ENCODE assay signal across 8 mouse cellular contexts in genomic region chr11:103698226-103698625, GRCm38 (mm10). TPM values are rescaled to one million over a fixed set of nuclear protein-coding genes. Genes with fewer than 3 reads are reported as not detected.
DNase-seq lines count a peak whose midpoint lies in the region; ATAC-seq and TF ChIP-seq lines count a peak whose summit lies in the region.

No protein-coding gene starts in this region.

- H3K9me3 ChIP-seq in forebrain, embryonic 15.5 days: no peaks in the 10 kb centered on the region
- H3K9me3 ChIP-seq in limb, embryonic 14.5 days (ENCODE audit: control insufficient read depth, low read length): no peaks in the 10 kb centered on the region
- H3K9me3 ChIP-seq in stomach, postnatal 0 days (ENCODE audit: control insufficient read depth, low read length): no peaks in the 10 kb centered on the region

- no peaks in the 10 kb centered on the region for H3K27me3 ChIP-seq in testis, adult 2 months (ENCODE audit: control insufficient read depth, insufficient read depth, low read length)
- no peaks in the 10 kb centered on the region for H3K27me3 ChIP-seq in forebrain, embryonic 15.5 days
- no peaks in the 10 kb centered on the region for H3K27me3 ChIP-seq in limb, embryonic 14.5 days (ENCODE audit: control insufficient read depth, insufficient read depth, low read length)
- H3K27me3 ChIP-seq in stomach, postnatal 0 days (ENCODE audit: control insufficient read depth, insufficient read depth, low read length): no peaks in the 10 kb centered on the region

- TF ChIP-seq CTCF in testis, adult 2 months (IDR thresholded peaks at IDR 0.05; ENCODE audit: control insufficient read depth, insufficient read depth, insufficient replicate concordance, low read depth, low read length): no peak
- no peak for TF ChIP-seq CTCF in stomach, postnatal 0 days (IDR thresholded peaks at IDR 0.05; ENCODE audit: low read depth)

- WGBS in forebrain, embryonic 15.5 days: 65% methylated on average over 2 of the region's 2 CpGs
- 68% methylated on average over 2 of the region's 2 CpGs for WGBS in limb, embryonic 14.5 days
- 71% methylated on average over 2 of the region's 2 CpGs for WGBS in stomach, postnatal 0 days

- H3K27ac ChIP-seq in testis, adult 2 months (ENCODE audit: control insufficient read depth, insufficient read depth, low read depth, low read length): no peak overlapping the region
- H3K27ac ChIP-seq in forebrain, embryonic 15.5 days (replicated peaks): peak overlapping the region; percentile 97
- peak overlapping the region; percentile 98 for H3K27ac ChIP-seq in limb, embryonic 14.5 days (replicated peaks; ENCODE audit: low read depth, low read length)
- peak overlapping the region; percentile 98 for H3K27ac ChIP-seq in stomach, postnatal 0 days (replicated peaks)

- H3K9ac ChIP-seq in forebrain, embryonic 15.5 days (replicated peaks): peak overlapping the region; percentile 88
- H3K9ac ChIP-seq in limb, embryonic 14.5 days (ENCODE audit: low read depth, low read length, severe bottlenecking): peak overlapping the region; percentile 92
- H3K9ac ChIP-seq in stomach, postnatal 0 days (ENCODE audit: low read length): peak overlapping the region; percentile 94

- no peak for TF ChIP-seq POLR2A in testis, adult 2 months (IDR thresholded peaks at IDR 0.05; ENCODE audit: control insufficient read depth, low read depth, low read length)
- TF ChIP-seq POLR2A in limb, embryonic 14.5 days (IDR thresholded peaks at IDR 0.05; ENCODE audit: borderline replicate concordance, extremely low read depth, insufficient read depth, insufficient read length): no peak

- H3K4me3 ChIP-seq in testis, adult 2 months (ENCODE audit: control insufficient read depth, low read depth, low read length): peak overlapping the region; percentile 95
- peak overlapping the region; percentile 98 for H3K4me3 ChIP-seq in forebrain, embryonic 15.5 days
- H3K4me3 ChIP-seq in limb, embryonic 14.5 days (replicated peaks; ENCODE audit: low read length): peak overlapping the region; percentile 97
- peak overlapping the region; percentile 91 for H3K4me3 ChIP-seq in stomach, postnatal 0 days (ENCODE audit: low read depth, low read length)

- no peaks in the 10 kb centered on the region for H3K4me1 ChIP-seq in testis, adult 2 months (ENCODE audit: control insufficient read depth, insufficient read depth, low read length)
- H3K4me1 ChIP-seq in forebrain, embryonic 15.5 days: peaks cover 17% of the 10 kb centered on the region
- H3K4me1 ChIP-seq in limb, embryonic 14.5 days (ENCODE audit: control insufficient read depth, insufficient read depth, low read length): peaks cover 6% of the 10 kb centered on the region; the same call in 1 of the 2 replicates
- H3K4me1 ChIP-seq in stomach, postnatal 0 days (replicated peaks; ENCODE audit: control insufficient read depth, insufficient read depth): no peaks in the 10 kb centered on the region

- DNase-seq in testis, postnatal 10 days (ENCODE audit: low spot score): no peak
- no peak for DNase-seq in limb, embryonic 14.5 days (ENCODE audit: low spot score)
- DNase-seq in stomach, postnatal 0 days (ENCODE audit: low spot score): no peak
- DNase-seq in cerebellum, adult 11 months: no peak
- no peak for DNase-seq in adrenal gland, adult (ENCODE audit: inconsistent age in 2 of 2, low spot score in 1 of 2)
- DNase-seq in thymus, postnatal 25 days: no peak

- peak overlapping the region; percentile 70 for H3K4me2 ChIP-seq in forebrain, embryonic 15.5 days (replicated peaks)
- H3K4me2 ChIP-seq in limb, embryonic 14.5 days (replicated peaks; ENCODE audit: low read depth, low read length, severe bottlenecking): peak overlapping the region; percentile 57
- peak overlapping the region; percentile 72 for H3K4me2 ChIP-seq in stomach, postnatal 0 days (replicated peaks; ENCODE audit: low read depth)

- ATAC-seq in forebrain, embryonic 15.5 days (replicated peaks): no peak
- no peak for ATAC-seq in limb, embryonic 14.5 days (ENCODE audit: low FRiP score, low read depth)
- no peak for ATAC-seq in stomach, postnatal 0 days (ENCODE audit: low FRiP score, low TSS enrichment)

- TF ChIP-seq EP300 in stomach, postnatal 0 days (optimal IDR thresholded peaks at IDR 0.05): no peak

- H3K36me3 ChIP-seq in testis, adult 2 months (ENCODE audit: control insufficient read depth, insufficient read depth, low read length): no peaks in the 10 kb centered on the region
- no peaks in the 10 kb centered on the region for H3K36me3 ChIP-seq in forebrain, embryonic 15.5 days
- no peaks in the 10 kb centered on the region for H3K36me3 ChIP-seq in limb, embryonic 14.5 days (ENCODE audit: control insufficient read depth, insufficient read depth, low read length)
- no peaks in the 10 kb centered on the region for H3K36me3 ChIP-seq in stomach, postnatal 0 days (ENCODE audit: control insufficient read depth, insufficient read depth, low read length)

RNA-seq across cellular contexts. Expression of gene Gosr2, which starts 0.5 kb away (rescaled TPM):
- polyA plus RNA-seq in testis, adult 2 months (2012; rRNA removed): 150 and 154 TPM in 2 replicates
- polyA plus RNA-seq in forebrain, embryonic 15.5 days (2015; fragmentation: Nextera tagmentation; extraction: Ambion mirVana): 103 TPM in 2 replicates
- polyA plus RNA-seq in limb, embryonic 14.5 days (2012; rRNA removed): 104 and 111 TPM in 2 replicates
- 106 and 107 TPM in 2 replicates for polyA plus RNA-seq in limb, embryonic 14.5 days (2014; fragmentation: Nextera tagmentation; extraction: Ambion mirVana)
- 58.7 and 60.4 TPM in 2 replicates for polyA plus RNA-seq in stomach, postnatal 0 days (2015; fragmentation: Nextera tagmentation; extraction: Ambion mirVana)

RNA-seq across cellular contexts. Expression of gene Rprml, which starts 48.9 kb away (rescaled TPM):
- polyA plus RNA-seq in testis, adult 2 months (2012; rRNA removed): 2.7 and 4.8 TPM in 2 replicates
- 8.8 TPM in 2 replicates for polyA plus RNA-seq in forebrain, embryonic 15.5 days (2015; fragmentation: Nextera tagmentation; extraction: Ambion mirVana)
- polyA plus RNA-seq in limb, embryonic 14.5 days (2012; rRNA removed): 0.11 and 0.20 TPM in 2 replicates
- polyA plus RNA-seq in limb, embryonic 14.5 days (2014; fragmentation: Nextera tagmentation; extraction: Ambion mirVana): not detected in 2 replicates
- 0.16 and 0.25 TPM in 2 replicates for polyA plus RNA-seq in stomach, postnatal 0 days (2015; fragmentation: Nextera tagmentation; extraction: Ambion mirVana)

RNA-seq across cellular contexts. Expression of gene Wnt9b, which starts 51.4 kb away (rescaled TPM):
- polyA plus RNA-seq in testis, adult 2 months (2012; rRNA removed): 0.15 and 0.30 TPM in 2 replicates
- polyA plus RNA-seq in forebrain, embryonic 15.5 days (2015; fragmentation: Nextera tagmentation; extraction: Ambion mirVana): 0.10 and 0.29 TPM in 2 replicates
- 0.62 and 0.63 TPM in 2 replicates for polyA plus RNA-seq in limb, embryonic 14.5 days (2012; rRNA removed)
- 0.47 and 0.80 TPM in 2 replicates for polyA plus RNA-seq in limb, embryonic 14.5 days (2014; fragmentation: Nextera tagmentation; extraction: Ambion mirVana)
- not detected in 2 replicates for polyA plus RNA-seq in stomach, postnatal 0 days (2015; fragmentation: Nextera tagmentation; extraction: Ambion mirVana)

RNA-seq across cellular contexts. Expression of gene Lyzl6, which starts 59.5 kb away (rescaled TPM):
- polyA plus RNA-seq in testis, adult 2 months (2012; rRNA removed): 231 and 296 TPM in 2 replicates
- not detected in 2 replicates for polyA plus RNA-seq in forebrain, embryonic 15.5 days (2015; fragmentation: Nextera tagmentation; extraction: Ambion mirVana)
- polyA plus RNA-seq in limb, embryonic 14.5 days (2012; rRNA removed): not detected in 2 replicates
- not detected in 2 replicates for polyA plus RNA-seq in limb, embryonic 14.5 days (2014; fragmentation: Nextera tagmentation; extraction: Ambion mirVana)
- polyA plus RNA-seq in stomach, postnatal 0 days (2015; fragmentation: Nextera tagmentation; extraction: Ambion mirVana): not detected in 2 replicates
